Mouse (Mus musculus) liver, embryonic 14.5 days (tissue): Measurements from ENCODE around the gene 4930404N11Rik. TPM values are rescaled to one million over a fixed set of nuclear protein-coding genes. Genes with fewer than 3 reads are reported as not detected.

Experiments used
- ATAC-seq: fragments of 200-750 bp; cut with Nextera tagmentation; 2 replicates; pipeline ENCODE4 v1.8.0; 2017; ENCODE audit warnings: moderate number of reproducible peaks, mild to moderate bottlenecking, moderate library complexity; ENCODE audit not compliant: insufficient read depth
- DNase-seq, 3 experiments: peaks; one replicate each; pipeline ENCODE4 v3.0.0-alpha.2; 2012 to 2013; ENCODE audit warnings: low read depth in 3 of 3, low spot score in 3 of 3
- H3K27ac ChIP-seq: fragments of 300-500 bp; sonication (generic); 2 replicates; pipeline ENCODE4 v1.5.1; 2014; ENCODE audit warnings: moderate library complexity, mild to moderate bottlenecking, control low read depth, inconsistent platforms
- H3K27me3 ChIP-seq: fragments of 300-500 bp; sonication (generic); 2 replicates; pipeline ENCODE4 v1.6.1; 2014; ENCODE audit warnings: mild to moderate bottlenecking, low read length, moderate library complexity; ENCODE audit not compliant: control insufficient read depth, insufficient read depth
- H3K36me3 ChIP-seq: fragments of 300-500 bp; sonication (generic); replicated peaks from 2 replicates; pipeline ENCODE4 v1.6.1; 2014; ENCODE audit warnings: low read depth; ENCODE audit not compliant: control insufficient read depth, insufficient read depth
- H3K4me1 ChIP-seq, 2 experiments: fragments of 200-500 bp in 1 of 2; fragments of 300-500 bp in 1 of 2; sonication (generic) in 1 of 2; replicated peaks; 2 replicates each; pipeline ENCODE4 v1.6.1; 2012 to 2014; ENCODE audit warnings: antibody characterized with exemption in 1 of 2, inconsistent platforms in 1 of 2, low read length in 1 of 2; ENCODE audit not compliant: control insufficient read depth in 2 of 2, insufficient read depth in 2 of 2
- H3K4me2 ChIP-seq: fragments of 300-500 bp; sonication (generic); 2 replicates; pipeline ENCODE4 v1.6.1; 2014; ENCODE audit warnings: low read depth, mild to moderate bottlenecking, control low read depth, moderate library complexity
- H3K4me3 ChIP-seq, 2 experiments: fragments of 200-500 bp in 1 of 2; fragments of 300-500 bp in 1 of 2; sonication (generic) in 1 of 2; 2 replicates each; pipeline ENCODE4 v1.5.1; 2012 to 2014; ENCODE audit warnings: low read depth in 2 of 2, low read length in 2 of 2, mild to moderate bottlenecking in 2 of 2, control low read depth in 1 of 2, inconsistent platforms in 1 of 2, moderate library complexity in 1 of 2; ENCODE audit not compliant: insufficient read depth in 1 of 2
- H3K9ac ChIP-seq: fragments of 300-500 bp; sonication (generic); replicated peaks from 2 replicates; pipeline ENCODE4 v1.6.1; 2014; ENCODE audit warnings: mild to moderate bottlenecking, control low read depth, moderate library complexity
- H3K9me3 ChIP-seq: fragments of 300-500 bp; sonication (generic); 2 replicates; pipeline ENCODE4 v1.6.1; 2016; ENCODE audit warnings: low read length, mixed read lengths; ENCODE audit not compliant: control insufficient read depth
- CTCF ChIP-seq: IDR thresholded peaks from 2 replicates; pipeline ENCODE4 v1.5.1; 2016; ENCODE audit warnings: antibody characterized with exemption, low read depth, control low read depth
- EP300 ChIP-seq: IDR thresholded peaks from 2 replicates; pipeline ENCODE4 v1.6.1; 2016; ENCODE audit warnings: antibody characterized with exemption, low read depth
- WGBS: fragments of 180-500 bp; shearing (Covaris S2); extraction: QIAGEN DNeasy Blood & Tissue Kit; methylation state at CpG from one replicate; pipeline ENCODE4 v1.1.7; 2014; ENCODE audit not compliant: insufficient replicate concordance; 5-methylcytosine and 5-hydroxymethylcytosine counted together
- polyA plus RNA-seq, 2 experiments: library from polyadenylated mRNA; depleted of rRNA in 1 of 2; stranded (reverse) in 1 of 2; unstranded in 1 of 2; fragments of >200 nt; fragmentation: Nextera tagmentation in 1 of 2; extraction: Ambion mirVana in 1 of 2; gene quantifications; 2 replicates each; pipeline versions ENCODE4 v1.2.1 to v1.2.3; 2012 to 2014

The 4930404N11Rik gene
- polyA plus RNA-seq, 2 experiments: 0.55 to 0.60 TPM

GRCm38 (mm10) chr10:81335393-81336340, 29.9 kb downstream of the 4930404N11Rik start:
- Histone ChIP-seq H3K27ac (no peak overlapping the region), H3K9me3 (no peaks in the 10 kb centered on the region), H3K4me1 (peaks cover 5% of the 10 kb centered on the region in 2 experiments), H3K9ac (no peak overlapping the region), H3K4me2 (no peak overlapping the region), H3K27me3 (no peaks in the 10 kb centered on the region; the same call in 1 of the 2 replicates), H3K4me3 (no peak overlapping the region), H3K36me3 (no peaks in the 10 kb centered on the region)
- TF ChIP-seq EP300 (no peak), CTCF (no peak)
- 70% methylated on average over 19 of the region's 19 CpGs for WGBS
- no peak for ATAC-seq
- DNase-seq: no peak

DNA sequence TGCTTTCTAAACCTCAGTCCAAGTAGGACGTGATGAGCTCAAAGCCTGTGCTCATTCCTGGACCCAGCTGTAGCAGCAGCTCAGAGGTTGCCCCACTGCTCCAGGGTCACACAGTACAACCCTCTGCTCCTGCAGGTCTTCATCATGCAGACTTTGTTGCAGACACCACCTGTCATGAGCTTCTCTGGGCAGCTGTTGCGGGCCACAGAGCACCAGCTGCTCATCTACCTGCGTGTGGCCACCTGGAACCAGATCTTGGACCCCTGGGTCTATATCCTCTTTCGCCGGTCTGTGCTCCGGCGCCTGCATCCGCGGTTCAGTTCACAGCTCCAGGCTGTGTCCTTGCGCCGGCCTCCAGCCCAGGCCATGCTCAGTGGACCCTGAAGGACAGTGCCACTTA, 31.3 kb downstream of the 4930404N11Rik start:
- no peak for ATAC-seq

GRCm38 (mm10) chr10:81332277-81332676, 33.3 kb downstream of the 4930404N11Rik start:
- Histone ChIP-seq H3K4me1 (peaks cover 0 to 5% of the 10 kb centered on the region in 2 experiments; a peak in 2 of 4 replicates), H3K4me2 (no peak overlapping the region), H3K36me3 (no peaks in the 10 kb centered on the region; the same call in none of the 2 replicates), H3K27me3 (no peaks in the 10 kb centered on the region; the same call in 1 of the 2 replicates), H3K27ac (no peak overlapping the region), H3K9ac (no peak overlapping the region), H3K9me3 (no peaks in the 10 kb centered on the region), H3K4me3 (no peak overlapping the region)
- ATAC-seq (no peak), DNase-seq (no peak)
- WGBS: 55% methylated on average over 29 of the region's 29 CpGs
- TF ChIP-seq CTCF (no peak), EP300 (no peak)

More for the DNA sequence above, 31.3 kb downstream of the 4930404N11Rik start:
- WGBS: 69% methylated on average over 11 of the region's 11 CpGs
- Histone ChIP-seq H3K36me3 (no peaks in the 10 kb centered on the region), H3K4me1 (no peaks in the 10 kb centered on the region), H3K9ac (no peak overlapping the region), H3K27ac (no peak overlapping the region), H3K4me2 (no peak overlapping the region), H3K9me3 (no peaks in the 10 kb centered on the region), H3K4me3 (no peak overlapping the region), H3K27me3 (no peaks in the 10 kb centered on the region; the same call in 1 of the 2 replicates)
- no peak for DNase-seq
- TF ChIP-seq CTCF: no peak
- TF ChIP-seq EP300: no peak

GRCm38 (mm10) chr10:81330007-81330406, 35.6 kb downstream of the 4930404N11Rik start:
- Histone ChIP-seq H3K27ac (no peak overlapping the region), H3K9ac (no peak overlapping the region), H3K4me1 (peaks cover 0 to 5% of the 10 kb centered on the region in 2 experiments; a peak in 2 of 4 replicates), H3K36me3 (peaks cover 22% of the 10 kb centered on the region), H3K4me3 (no peak overlapping the region), H3K4me2 (no peak overlapping the region), H3K27me3 (no peaks in the 10 kb centered on the region; the same call in 1 of the 2 replicates), H3K9me3 (no peaks in the 10 kb centered on the region)
- TF ChIP-seq CTCF (no peak), EP300 (no peak)
- no peak for ATAC-seq
- no peak for DNase-seq
- WGBS: 61% methylated on average over 4 of the region's 4 CpGs
